Mouse (Mus musculus) frontal cortex, postnatal 36 days (tissue): ENCODE measurements at regions not wholly inside any gene's neighbourhood (a gene's known extent, or its start where the extent isn't known, plus 50 kb on each side); places are given as distances from the start of the nearest gene placed in this dataset.

Source experiments
- DNase-seq, 2 experiments: peaks; one replicate each; pipeline ENCODE4 v3.0.0; 2022; ENCODE audit warnings: low spot score in 2 of 2

DNA sequence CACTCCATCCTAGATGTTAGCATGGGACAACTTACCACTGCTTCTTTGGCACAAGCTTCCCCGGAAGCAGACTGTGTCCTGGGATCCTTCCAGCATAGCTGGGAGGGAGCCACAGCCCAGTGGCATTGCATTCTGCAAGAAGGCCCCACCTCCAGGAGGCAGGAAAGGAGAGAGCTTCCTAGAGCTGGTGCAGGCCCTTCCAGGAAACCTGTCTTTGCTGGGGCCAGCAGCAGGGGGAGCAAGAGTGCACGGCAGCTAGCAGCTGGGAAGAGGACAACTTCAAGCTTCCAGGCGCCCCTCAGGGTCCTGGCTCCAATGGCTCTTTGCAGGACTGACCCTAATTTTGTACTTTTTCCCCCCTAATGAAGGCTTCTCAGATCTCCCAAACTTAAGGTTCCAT is 115.4 kb upstream of the Sorcs3 start:
- peak; percentile 44 to 54 for DNase-seq

DNA sequence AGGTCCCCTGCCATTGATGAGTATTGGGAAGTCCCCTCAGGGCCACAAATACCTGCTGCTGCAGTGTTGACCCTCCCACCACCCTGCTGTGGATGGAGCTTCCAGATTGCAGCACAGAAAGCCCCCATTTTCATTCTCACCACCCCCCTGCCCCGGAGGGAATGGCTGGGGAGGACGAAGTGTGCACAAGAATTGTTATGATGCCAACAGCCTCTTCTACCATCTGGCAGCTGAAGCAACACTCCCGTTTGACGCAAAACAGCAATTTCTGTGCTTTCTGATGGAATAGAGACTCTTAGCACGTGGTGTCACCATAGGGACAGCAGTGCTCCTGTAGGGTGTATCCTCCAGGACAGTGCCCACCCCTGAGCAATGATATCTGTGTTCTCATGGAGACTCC is 108.5 kb upstream of the Sorcs3 start:
- peak; percentile 50 to 79 for DNase-seq

DNA sequence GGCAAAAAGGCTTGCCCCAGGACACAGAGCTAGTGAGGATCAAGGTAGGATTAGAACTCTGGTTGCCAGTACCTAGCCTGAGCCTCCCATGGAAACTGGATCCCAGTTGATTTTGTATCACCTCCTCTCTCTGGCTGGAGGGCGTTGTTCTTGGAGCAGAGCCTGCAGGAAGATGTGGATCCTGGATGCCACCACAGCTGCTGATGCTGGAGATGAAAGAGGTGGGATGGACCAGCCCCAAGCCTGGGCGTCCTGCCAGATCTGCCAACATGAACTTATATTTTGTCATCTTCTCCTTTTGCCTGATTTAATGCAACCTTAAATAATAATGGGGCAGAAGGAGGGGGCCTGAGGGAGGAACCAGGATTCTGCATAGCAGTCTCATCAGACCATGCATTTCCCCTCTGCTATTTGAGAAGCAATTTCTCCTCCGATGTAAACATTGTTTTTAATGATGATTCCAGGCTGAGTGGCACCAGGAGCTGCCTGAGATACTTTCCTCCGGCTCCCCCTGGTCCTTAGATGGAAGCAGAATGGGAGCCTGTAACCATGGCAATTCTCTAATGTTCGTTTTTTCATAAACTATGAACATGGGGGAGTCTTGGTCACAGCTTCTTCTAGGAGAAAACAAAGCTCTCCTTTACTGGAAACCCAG is 107.8 kb upstream of the Sorcs3 start:
- DNase-seq: peak; percentile 75 to 78

DNA sequence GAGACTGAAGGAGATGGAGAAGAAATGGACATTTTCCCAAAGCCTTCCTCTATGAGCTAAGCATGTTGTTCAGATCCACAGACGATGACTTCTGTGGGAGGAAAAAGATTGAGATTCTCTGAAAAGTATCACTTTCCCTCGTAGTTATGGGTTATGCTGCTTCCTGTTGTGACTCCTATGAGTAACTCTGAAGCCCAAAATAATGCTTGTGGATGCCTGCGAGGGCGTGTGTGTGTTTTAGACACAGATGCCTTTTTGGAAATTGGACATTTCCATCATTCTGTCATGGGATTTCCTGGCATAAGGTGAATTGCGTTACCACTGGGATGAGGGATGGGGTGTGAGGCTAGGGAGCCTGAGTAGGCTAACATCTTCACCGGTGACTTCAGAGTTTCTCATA is 104.8 kb upstream of the Sorcs3 start:
- DNase-seq: peak in 1 of 2 experiments; percentile 23

DNA sequence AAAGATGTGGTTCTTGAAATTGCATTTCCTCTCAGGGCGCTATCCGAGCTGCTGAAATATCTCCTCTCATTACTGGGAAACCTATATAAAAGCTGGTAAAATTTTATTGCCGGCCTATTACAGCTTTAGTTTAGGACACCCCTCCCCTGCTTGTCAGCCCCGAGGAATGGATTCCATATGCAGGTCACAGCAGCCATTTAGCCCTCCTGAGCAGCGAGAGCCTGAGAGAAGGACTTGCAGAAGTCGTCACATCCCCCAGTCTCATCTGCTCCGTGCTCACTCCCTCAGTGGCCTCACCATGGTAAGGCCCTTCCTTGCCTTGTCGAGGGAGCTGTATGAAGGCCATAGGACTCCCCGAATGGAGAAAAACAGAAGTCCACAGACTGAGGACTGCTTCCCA is 90.7 kb upstream of the Sorcs3 start:
- no peak for DNase-seq

DNA sequence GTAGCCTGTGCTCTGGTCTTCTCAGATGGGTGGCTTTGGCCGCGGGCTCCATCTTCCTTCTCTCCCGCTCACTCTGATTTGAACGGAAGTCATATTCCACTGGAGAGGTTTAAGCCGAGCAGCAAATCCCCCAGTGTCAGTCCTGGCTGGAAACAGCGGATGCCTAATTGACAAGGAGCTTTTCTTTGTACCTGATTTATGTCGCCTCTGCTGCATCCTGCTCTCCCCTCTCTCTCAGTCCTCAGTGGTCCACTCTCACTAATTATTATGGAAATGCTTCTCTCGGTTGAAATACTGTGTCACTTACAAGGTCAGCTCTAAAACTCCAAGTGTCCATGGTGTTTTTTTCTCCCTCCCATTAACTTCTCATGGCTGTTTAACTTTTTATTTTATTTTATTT is 90.1 kb upstream of the Sorcs3 start:
- no peak for DNase-seq

DNA sequence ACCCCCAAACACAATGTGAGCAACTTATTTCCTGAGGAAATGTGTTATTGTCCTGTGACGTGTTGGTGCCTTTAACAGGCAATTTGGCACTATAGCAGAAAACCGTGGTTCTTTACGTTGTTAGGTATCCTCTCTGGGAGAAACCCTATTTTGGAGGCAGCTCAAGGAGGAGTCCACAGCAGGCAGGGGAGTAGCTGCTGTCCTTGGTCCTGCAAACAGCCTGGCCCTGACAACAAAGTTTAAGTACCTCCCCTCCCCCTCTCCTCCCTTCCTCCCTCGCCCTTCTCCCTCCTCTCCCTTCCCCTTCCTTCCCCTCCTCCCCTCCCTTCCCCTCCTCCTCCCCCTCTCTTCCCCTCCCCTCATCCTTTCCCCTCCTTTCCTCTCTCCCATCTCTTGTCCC is 89.1 kb upstream of the Sorcs3 start:
- DNase-seq: no peak

DNA sequence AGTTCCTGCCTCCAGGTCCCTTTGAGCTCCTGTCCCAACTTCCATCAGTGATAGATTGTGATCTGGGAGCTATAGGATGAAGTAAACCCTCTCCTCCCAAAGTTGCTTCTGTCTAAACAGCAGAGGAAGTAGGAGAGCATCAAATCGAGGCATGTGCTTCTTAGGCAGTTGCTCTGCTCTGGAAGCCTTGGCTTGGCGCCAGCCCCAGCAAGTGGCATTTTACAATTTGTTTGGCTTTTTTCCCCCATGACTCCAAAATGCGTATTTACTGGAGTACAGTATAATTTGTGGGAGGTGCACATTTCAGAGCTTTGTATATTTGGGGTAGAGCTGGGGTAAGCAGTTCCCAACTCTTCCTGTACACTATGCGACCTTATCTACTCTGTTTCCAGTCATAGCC is 88.2 kb upstream of the Sorcs3 start:
- DNase-seq: no peak

DNA sequence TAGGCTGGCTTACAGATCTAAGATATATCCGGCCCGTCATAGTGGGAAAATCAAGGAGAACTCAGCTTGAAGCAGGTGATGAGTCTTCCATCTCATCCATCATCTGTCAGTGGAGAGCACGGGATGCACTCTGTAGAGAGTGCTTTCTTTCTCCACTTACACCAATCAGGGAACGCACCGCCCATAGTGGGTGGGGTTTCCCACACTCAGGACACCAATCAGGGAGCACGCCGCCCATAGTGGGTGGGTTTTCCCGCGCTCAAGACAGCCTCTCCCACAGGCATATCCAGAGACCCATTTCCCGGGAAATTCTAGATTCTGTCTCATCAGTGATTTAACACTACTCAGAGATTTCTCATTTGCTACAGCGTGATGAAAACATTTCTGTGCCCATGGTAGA is 83.5 kb upstream of the Sorcs3 start:
- DNase-seq: no peak

DNA sequence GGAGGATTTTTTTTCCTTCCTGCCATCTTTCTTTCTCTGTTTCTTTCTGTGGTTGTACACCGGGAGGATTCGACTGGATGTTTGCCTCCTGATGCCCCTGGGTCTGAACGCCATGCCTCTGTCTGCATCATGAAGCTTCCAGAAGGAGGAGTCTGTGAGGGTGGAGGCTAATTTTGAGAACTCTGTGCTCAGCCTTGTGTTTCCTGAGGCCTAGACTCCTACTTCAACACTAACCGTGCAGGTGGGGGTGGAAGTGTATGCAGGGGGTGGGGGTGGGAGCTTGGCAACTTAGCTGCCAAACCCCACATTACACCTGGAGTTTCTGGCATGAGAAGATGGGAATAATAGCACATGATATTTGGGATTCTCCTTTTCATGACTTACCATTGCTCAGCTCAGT is 82.0 kb upstream of the Sorcs3 start:
- DNase-seq: peak in 1 of 2 experiments; percentile 20

DNA sequence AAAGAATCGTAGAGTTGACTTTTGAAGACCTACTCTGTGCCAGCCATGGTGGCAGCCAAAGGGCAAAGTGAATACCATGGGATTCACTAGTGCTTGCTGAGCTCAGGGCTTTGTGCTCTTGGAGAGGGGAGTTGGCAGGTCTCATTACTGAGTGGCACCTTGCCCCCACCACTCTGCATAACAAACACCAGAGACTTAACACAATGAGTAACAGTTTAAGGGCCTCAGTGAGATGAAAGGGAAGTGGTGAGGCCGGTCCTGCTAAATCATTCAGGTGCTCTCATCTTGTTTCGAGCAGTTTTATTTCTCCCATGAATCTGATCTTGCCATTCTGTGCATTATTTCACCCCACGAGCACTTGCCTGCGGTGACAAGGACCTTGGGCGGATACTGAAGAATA is 80.1 kb upstream of the Sorcs3 start:
- DNase-seq: no peak

DNA sequence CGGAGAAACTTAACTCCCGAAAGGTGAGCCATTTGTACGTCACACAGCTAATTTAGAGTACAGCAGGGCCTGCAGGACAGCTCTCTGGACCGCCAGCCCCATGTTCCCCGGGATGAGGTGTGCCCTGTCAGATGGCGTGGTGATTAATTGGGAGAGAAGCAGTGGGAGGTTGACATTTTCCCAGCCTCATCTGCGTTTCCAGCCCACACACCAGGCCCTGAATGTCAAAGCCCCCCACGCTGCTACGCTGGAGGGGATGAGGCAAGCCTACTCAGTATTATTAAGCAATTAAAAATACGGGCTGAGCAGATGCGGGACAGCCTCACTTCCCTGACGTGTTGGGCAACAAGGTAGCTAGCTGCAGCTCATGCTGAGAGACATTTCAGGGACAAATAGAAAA is 77.7 kb upstream of the Sorcs3 start:
- DNase-seq: no peak

DNA sequence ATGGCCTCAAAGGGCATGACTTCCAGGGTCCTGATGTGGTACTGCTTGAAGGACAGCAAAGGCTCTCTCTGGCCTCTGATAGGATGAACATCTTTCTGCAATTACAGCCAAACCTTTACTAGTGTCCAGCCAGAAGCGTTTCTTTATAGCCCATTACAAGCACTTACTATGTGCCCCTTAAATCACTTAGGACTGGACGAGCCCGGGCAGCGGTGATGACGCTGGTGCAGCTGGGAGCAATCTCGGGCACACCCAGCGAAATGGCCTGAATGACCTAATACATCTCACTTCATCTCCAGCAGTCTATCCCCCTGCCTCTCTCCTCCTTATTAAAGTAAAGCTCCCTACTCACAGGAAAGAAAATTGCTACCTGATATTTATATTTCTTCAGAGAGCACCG is 69.6 kb upstream of the Sorcs3 start:
- DNase-seq: no peak

DNA sequence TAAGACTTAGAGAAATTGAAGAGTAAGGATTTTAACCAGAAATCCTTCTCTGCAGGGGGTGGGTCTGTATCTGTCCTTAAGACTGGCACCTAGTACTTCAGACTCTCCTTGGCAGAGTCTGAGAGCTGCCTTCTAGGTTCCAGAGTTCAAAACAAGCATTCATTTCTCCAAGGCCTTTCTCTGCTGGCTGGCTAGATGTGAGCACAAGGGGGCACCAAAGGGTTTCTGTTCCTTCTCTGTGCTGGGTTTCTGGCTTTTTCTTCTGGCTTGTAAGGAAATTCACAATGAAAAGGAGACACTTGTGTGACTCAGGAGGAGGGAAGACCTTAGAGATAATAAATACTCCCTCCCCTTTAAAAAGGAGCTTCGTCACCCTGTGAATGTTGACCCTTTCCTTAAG is 61.7 kb upstream of the Sorcs3 start:
- peak; percentile 60 to 79 for DNase-seq
